Mouse (Mus musculus) gonadal fat pad, adult 2 months (tissue): ENCODE measurements at regions not wholly inside any gene's neighbourhood (a gene's known extent, or its start where the extent isn't known, plus 50 kb on each side); places are given as distances from the start of the nearest gene placed in this dataset.
A peak's percentile ranks its signal among the peaks of the same experiment; 100 is the strongest.

Experiments used
- DNase-seq: peaks from one replicate; pipeline ENCODE4 v3.0.0-alpha.2; 2012; ENCODE audit warnings: low read depth

DNA sequence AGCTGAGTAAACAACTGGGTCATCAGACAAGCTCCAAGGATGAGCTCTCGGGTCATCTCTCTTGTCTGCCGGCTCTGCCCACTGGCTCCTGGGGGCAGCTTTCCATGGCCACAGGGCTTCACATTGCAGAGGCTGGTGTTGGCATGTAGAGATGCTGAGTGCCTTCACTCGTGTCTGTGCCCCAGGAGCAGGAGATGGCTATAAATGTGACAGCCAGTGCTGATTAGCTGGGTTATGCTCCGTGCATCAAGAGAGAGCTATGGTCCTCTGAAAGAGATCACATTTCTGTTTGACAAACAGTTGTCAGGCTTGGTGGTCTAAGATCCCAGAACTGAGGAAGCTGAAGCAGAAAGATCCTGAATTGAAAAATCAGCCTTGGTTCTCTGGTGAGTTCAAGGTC, 795.4 kb upstream of the Car8 start:
- DNase-seq, result no peak

DNA sequence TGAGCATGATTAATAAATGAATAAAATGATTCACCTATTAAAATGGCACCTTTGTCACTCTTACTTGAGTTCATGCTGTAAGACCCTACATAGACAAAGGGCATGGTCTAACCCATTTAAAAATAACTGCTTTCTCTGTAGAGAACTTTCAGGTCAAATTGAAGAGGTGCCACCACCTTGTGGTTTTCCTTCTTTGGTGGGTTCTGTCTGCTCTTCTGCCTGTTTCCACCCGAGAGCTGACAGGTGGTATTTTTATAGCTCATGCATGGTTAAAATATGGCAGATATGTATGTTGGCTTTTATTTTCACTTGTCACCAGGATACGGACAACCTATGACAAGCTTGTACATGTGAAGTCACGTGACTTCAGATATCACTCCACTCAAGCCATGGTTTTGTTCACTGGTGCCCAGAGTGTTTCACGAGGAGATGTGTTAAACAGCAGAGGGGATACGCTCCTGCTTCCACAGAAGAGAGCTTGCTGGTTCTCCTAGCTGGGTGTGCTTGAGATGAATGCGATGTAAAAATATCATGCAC, 794.3 kb upstream of the Car8 start:
- no peak for DNase-seq

DNA sequence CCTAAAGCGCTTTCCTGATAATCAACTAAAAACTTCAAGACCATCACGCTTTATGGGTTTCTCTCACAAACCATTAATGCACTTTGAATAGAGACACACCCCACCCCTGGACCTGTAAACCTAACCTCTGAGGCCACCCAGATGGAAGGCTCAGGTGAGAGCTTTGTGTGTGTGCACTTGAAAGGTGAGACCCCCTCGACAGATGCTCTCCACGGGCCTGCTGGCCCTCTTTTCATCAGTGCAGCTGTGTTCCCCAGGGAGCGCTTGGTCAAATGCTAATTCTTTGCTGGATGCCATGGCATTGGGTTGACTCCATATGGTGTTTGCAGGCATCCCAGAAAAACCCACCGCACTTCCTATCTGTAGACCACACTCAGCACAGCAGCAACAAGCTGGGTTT, 792.8 kb upstream of the Car8 start:
- DNase-seq, result no peak

DNA sequence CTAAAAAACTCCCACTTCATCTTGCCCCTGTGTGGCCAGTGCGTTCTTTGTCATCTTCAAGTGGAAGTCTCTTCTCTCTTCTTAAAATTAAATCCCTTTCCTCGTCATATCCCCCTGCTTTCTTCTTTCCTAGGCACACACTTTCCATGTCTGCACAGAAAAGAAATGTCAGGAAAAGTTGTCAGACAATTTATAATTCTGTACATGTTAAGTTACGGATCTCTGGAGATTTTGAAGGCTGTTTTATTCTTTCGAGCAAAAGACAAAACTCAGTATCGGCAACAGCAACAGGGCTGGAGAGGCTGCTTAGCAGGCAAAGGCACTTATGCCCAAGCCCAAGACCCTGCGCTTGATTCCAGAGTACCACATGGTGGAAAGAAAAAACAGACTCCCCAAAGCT, 790.1 kb upstream of the Car8 start:
- no peak for DNase-seq

DNA sequence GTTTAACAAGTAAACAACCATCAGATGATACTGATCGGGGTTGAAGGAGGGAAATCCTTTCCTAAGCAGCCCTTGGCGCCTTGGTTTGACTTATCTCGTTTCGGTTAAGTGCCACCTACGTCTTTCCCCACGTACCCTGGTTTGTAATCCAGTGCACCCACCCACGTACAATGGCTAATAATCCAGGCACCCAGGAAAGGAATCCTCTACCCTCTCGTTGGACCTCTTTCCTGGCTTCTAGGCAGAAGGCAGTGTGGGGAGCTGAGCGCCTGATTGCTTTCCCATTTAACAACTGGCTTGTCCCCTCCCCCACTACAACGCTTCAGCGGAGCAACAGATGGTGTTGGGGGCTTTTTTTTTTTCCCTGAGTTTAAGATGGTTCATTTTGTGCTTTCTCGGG, 789.6 kb upstream of the Car8 start:
- peak; percentile 79 for DNase-seq

DNA sequence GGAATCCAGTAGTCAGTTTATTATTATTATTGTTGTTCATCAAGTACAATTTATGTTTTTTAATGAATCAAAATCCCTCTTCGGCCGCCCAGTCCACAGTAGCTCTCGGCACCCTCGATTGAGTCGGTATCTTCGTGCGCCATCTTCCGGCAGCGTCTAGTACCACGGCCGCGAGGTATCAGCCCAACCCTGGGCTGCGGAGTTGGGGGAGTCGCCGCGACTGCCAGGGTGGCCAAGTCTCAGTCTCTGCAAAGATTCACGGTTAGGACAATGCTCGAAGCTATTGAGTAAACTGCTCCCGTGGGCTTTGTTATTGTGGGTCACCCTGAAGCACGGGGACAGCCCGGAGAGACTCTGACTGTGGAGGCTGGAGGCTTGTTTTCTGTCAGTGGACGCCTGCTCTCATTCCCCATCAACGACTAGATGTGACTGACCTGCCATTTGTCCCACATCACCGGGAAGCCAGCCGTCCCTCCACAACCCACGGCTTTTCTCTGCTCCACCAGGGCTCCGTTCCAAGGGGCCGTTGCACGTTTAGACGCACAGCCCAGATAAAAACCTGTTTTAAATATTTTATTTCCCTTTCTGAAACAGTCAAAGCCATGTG, 789.1 kb upstream of the Car8 start:
- DNase-seq, result no peak

DNA sequence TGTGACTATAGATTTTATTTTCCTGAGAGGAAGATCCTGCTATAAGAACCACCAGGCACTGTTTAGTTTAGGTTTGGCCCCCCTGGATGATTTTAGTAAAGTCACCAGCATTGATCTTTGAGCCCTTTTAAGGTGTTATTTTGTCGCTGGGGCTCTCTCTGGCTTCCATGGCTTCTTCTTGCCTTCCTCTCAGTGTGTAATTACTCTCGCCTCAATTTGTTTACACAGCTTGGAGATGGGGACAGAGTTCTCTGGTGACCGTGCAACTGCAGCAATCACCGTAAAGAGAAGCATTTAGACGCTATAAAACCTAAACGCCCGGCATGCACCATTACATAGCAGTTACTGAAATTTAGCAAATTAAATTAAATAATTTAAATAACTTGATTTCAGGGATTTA, 788.5 kb upstream of the Car8 start:
- DNase-seq, result no peak

DNA sequence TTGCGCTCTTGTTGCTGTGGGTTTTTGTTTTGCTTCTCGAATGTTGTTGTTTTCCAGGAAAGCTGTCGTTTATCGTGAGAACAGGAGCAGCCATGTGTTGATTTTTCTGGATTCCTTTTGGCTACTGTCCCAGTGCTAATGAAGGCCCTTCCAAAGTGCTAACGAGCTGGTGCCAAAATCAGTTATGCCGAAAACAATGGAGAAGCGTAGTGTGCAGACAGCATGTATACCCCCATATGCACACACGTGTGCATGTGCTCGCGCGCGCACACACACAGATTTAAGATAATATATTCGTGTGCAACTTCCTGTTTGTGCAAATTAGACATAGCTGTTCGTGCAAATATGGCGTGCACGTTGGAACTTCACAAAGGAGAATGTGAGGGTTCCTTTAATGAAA, 788.0 kb upstream of the Car8 start:
- no peak for DNase-seq

DNA sequence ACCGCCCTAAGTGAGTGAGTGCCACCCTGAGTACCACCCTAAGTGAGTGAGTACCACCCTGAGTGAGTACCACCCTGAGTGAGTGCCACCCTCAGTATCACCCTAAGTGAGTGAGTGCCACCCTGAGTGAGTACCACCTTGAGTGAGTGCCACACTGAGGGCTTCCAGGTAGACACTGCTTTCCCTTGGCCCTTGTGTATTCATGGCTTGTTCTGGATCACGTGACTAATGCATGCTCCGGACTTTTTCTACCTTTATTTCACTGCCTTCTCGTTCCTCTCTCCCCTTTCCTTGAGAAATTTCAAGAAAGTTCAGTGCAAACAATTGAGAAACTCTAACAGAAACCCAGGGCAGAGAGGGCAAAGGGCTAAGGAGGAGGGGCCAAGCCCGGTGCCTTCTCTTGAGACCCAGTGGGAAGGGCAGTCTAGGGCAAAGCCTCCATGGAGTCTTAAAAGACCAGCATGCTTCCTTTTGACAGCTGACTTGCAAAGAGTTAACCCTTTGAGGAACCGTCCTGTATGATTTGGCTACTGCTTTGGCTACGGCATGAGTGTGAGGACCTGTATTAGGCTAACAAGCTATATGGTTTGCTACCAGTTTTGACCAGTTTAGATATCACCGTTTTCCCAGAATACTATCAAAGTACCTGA, 787.1 kb upstream of the Car8 start:
- no peak for DNase-seq

DNA sequence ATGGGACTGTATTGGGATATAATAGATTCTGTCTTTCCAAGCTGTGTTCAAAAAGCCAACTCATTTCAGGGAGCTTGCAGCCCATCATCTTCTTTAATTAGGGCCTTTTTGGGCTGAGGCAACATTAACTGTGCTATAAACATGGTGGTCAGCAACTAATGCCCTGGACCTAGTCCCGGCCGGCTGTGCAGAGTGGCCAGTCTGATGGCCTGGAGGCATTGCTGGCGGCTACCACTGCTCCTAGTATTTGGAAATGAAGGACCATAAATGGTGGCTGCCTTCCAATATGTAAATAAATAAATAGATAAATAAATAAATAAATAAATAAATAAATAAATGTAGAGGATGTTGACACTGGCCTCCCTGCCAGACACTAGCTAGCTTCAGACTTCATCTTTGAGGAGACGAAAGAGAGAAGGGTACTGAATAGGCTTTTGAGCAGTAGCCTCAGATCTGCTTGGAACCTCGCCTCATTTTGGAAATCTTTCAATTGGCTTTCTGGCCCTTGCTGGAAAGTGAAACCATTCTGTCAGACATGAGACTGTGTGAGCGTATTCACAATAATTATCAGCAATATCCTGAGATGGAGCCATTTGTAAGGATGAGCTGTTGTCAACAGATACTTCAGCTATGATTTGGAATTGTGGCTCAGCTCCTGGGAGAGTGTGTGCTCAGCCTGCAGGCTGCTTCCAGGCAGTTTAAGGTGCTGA, 785.5 kb upstream of the Car8 start:
- no peak for DNase-seq

DNA sequence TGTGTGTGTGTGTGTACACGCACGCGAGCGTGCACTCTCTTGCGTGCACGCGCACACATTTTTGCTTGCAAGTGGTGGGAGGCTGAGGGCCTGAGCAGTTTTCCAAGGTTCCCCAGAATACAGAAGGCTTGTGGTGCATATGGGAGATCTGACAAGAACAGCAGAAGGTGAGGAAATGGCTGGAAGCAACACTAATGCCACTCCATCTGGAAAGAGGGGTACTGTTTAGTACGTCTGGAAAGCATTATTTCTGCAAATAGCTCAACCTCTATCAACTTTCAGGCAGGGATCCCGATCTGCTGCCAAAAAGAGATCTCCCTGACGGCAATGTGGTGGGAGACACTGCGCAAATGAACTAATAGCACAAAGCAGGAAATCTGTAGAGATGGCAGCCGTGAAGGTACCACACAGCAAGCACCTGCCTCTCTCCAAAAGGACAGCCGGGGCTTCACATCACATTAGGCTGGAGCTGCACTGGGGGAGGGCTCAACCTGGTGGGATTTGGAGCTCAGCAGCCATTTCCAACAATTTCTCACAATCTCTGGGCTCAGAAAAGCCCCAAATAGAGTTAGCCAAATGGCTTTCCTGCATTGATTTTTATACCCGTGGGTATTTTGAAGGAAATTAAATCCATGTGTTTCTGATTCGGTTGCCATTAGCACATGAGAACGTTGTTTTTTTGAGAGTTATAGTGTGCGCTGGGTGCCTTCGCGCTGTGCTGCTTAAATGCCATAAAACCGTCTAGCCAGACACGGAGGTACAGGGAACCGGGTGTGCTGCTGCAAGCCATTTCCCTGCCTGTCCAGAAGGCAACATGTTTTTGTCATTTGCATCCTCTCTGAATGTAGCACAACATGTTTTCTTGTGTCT, 780.6 kb upstream of the Car8 start:
- DNase-seq, result no peak

DNA sequence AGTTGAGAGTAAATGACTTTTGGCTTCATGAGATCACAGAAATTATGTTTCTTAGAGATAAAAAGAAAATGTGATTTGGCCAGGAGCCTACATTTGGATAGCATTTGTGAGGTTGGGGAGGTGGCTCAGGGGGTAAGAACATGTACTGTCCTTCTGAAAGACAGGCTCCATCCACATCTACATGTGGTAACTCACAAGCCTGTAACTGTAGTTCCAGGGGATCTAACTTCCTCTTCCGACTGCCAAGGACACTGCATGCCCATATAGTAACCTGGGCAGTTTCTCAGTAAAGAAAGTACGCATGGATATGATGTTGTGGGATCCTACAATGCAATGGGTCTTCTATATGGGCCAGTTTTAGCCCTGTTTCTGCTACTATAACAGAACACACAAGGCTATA, 779.4 kb upstream of the Car8 start:
- DNase-seq, result no peak

DNA sequence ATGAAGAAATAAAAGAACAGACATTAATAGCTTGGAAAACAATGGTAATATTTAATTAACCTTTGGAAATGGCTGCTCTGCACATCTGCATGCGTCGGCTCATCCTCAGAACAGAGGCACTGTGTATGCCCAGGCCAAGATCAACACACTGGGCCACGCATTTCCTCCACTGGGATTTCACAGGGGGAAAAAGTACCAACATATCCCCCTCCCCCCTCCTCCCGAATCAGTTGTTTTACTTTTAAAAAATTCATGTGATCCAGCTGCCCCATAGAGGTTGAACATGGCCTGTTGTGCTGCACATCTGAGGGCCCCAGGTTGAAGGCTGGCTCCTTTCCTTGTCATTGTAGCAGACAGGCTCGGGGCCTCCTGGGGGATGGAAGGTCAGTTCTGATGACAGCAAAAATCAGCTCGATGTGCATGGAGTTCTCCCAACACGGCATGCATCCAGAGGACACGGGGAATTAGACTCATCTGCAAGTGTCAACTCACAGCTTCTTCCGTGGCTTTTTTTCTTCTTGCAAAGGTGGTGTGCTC, 777.7 kb upstream of the Car8 start:
- no peak for DNase-seq

DNA sequence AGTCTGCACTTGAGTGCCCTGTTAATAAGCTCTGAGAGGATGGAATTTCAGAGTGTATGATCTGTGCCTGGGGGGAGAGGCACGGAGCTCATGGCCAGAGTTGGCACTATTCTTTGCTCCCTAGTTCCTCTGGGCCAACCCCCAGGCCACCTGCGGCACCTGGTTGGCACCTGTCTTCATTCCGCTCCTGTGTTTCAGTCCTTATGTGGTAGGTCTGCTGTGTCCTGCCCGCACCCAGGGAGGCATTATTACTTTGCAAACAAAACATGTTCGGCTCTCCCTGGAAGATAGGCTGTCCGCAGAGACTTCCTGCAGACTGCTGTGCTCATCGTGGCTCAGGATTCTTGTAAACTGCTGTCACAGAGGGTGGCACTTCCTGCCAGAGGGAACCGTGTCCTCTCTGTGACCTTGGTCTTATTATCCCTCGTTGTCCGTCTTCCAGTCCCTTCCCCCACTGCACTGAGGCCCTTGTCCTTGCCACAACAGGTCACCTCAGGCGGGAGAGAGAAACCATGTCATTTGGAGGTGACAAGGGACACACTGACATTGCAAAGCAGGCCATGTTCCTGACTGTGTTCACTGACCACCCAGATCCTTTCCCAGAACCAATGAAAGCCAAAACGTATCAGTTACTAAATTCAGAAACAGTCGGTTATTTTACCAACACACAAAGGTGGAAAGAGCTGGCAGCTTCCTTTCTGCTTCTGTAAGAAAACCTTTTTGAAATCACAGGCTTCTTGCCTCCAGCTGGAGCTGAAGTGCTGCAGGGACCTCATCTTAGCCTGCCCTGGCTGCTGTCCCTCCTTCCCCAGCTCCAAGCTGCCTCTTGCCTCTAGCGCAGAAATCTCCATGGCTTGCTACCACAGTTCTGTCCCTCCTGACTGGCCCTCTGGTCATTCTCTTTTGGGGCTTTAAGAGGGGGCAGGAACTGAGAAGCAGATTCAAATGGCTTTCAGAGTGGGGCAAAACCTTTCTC, 777.0 kb upstream of the Car8 start:
- no peak for DNase-seq

DNA sequence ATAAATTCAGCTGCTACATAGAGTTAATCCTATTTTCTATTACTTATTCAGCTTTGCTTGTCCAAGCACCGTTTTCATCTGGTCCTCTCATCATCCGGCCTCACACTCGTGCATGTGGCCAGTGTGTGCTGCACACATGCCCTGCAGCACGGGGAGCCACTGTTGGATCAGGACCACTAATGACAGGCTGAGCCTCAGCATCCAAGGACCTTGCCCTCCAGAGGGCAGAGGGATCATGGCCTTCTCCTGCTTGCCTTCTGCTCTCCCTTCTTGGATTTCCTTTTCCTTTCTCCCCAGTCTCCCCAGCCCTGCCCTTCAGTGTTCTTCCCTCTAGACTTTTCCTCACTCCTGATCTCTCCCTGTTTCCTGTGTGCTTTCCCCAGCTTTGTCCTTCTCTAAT, 776.1 kb upstream of the Car8 start:
- DNase-seq, result no peak

DNA sequence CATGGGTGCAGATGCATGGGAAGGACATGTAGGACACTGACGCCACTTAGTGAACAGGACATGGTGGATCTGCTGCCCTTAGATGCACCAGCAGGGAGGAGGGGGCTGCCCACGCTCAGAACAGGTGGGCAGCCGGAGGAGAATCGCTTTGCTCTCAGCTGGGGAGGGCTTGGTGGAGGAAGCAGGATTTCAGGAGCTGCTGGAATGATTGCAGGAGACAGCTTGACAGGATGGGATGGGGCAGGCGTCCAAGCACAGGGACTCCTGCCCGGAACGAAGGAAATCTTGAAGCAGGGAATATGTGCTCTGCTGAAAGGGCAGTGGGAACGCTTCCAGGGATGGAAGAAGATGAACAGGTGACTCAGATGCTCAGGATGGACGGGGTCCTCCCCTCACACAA, 773.9 kb upstream of the Car8 start:
- no peak for DNase-seq

DNA sequence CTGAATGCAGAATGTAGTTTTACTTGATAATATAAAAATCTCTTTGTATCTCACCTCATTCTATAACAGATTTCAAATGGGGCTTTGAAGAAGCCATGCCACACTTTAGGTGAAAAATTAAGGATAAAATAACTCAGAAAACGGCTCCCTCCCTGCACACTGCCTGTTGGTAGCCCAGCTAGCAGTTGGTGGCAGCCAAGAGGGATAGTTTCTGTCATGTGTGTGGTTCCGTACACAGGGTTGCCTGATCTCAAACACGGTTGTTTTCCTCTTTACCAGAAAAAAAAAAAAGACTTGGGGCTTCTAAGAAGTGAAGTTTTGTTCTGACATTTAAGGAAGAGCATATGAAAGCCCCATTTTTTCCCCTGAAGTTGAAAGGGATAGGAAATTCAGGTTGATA, 773.1 kb upstream of the Car8 start:
- DNase-seq, result no peak

DNA sequence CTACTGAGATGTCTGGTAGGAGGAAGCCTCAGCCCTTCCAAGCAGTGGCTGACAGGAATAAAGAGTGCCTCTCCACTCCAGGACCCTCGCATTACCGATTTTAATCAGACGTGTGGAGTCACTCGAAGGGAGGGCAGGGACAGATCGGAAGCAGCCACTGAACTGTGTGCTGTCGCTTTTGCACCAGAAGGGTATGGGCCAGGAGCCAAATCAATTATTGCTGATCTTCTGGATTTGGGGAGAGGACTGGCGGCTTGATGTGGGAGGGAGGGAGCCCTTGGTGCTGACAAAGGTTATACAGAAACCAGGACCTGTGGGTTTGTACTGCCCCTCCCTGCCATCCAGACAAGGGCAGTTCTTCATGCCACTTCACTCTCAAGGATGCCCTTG, 772.3 kb upstream of the Car8 start:
- peak; percentile 51 for DNase-seq

DNA sequence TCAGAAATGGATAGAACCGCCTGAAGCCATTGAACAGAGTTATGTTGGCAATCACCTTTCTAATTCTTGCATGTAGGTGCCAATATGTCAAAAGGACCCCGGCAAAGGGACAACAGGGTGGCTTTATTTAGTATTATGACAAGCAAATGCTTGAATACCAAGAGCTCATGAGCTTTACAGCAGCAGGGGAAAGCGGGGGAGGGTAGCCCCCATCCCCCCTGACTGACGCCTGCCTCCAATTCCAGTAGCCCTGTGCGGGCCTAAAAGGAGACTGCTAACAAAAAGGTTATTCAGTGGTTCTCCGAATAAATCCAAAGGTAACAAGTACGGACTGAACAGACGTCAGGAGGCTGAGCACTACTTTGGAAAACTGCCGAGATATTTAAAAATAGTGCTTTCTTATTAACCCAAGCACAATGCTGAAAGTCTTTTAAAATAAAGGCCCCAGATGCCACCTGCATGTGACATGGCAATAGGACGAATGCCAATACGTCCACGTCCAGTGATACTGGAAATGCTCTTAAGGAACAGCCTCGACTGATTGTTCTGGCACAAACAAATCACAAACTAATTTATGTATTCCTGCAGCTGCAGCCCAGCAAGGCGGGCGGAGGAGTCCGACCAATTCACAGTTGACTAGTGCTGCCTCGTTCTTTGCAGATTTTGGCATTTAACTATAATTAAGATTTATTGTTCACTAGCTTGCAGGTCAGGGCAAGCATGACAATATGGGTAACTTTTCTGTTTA, 771.7 kb upstream of the Car8 start:
- DNase-seq, result peak; percentile 61

DNA sequence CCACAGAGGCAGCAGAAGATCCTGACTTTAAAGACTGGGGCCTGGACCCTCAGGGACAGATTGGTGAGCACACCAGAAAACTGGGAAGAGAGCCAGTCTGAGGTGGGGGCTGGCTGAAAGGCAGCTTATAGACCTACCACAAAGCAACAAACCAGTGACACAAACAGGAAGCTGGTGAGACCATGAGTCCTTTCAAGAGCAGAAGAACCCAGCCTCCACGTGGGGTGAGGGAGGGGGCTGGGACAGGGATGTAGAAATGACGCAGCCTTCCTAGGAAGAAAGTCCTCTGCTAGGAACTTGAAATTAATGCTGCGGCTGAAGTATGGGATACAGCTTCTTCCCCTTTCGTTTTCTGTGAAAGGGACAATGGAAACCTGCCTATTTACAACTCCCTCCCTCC, 770.8 kb upstream of the Car8 start:
- no peak for DNase-seq
